Mouse (Mus musculus) MEL (cell line): ENCODE data around the gene Rad51b.

Experiments used
- EP300 ChIP-seq, 2 experiments: IDR thresholded peaks; 2 replicates each; pipeline ENCODE4 v1.6.1; 2011; ENCODE audit warnings: improper control_type of control experiment in 2 of 2, low read length in 2 of 2, low read depth in 1 of 2, mild to moderate bottlenecking in 1 of 2
- MEF2A ChIP-seq: IDR thresholded peaks from 2 replicates; pipeline ENCODE4 v1.6.1; 2014; ENCODE audit warnings: low read depth, mild to moderate bottlenecking, inconsistent platforms, low read length, improper control_type of control experiment; ENCODE audit not compliant: poor library complexity, insufficient replicate concordance, severe bottlenecking; ENCODE audit errors: extremely low read depth
- MXI1 ChIP-seq: IDR thresholded peaks from 2 replicates; pipeline ENCODE4 v1.6.1; 2011; ENCODE audit warnings: mild to moderate bottlenecking, low read depth, low read length, improper control_type of control experiment
- POLR2AphosphoS2 ChIP-seq: IDR thresholded peaks from 2 replicates; pipeline ENCODE4 v1.6.1; 2011; ENCODE audit warnings: low read length, improper control_type of control experiment
- POLR2AphosphoS5 ChIP-seq: IDR thresholded peaks from 2 replicates; pipeline ENCODE4 v1.6.1; 2012; ENCODE audit warnings: low read depth, borderline replicate concordance, mild to moderate bottlenecking, inconsistent platforms, low read length, moderate library complexity, mixed read lengths
- SMC3 ChIP-seq: IDR thresholded peaks from 2 replicates; pipeline ENCODE4 v1.6.1; 2011; ENCODE audit warnings: low read depth, low read length, improper control_type of control experiment

DNA sequence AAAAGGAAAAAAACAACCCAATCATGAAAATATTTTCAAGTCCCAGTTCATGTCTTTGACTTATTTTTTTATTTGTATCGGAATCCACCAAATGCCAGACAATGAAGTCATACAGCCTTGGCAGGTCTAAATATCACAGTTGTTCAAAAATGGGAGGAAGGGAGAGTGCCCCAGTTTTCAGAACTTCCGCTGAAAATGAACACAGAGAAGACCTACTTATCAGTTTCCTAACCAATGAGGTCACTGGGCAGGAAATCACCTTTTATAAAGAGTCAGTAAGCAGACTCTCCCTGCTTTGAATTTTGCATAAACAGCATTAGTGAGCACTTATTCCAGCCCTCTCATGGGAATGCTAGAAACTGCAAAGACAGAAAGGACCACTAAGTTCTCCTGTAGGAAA lies 465.0 kb downstream of the Rad51b start:
- TF ChIP-seq POLR2AphosphoS2 (no peak), SMC3 (no peak), POLR2AphosphoS5 (no peak), MEF2A (no peak), MXI1 (no peak), EP300 (IDR thresholded peaks at IDR 0.05; ENCODE audit: low read depth in 1 of 2, low read length in 2 of 2) (no peak)
